Mouse (Mus musculus) testis, adult 2 months (tissue): Measurements from ENCODE around the gene Cpsf6. TPM values are rescaled to one million over a fixed set of nuclear protein-coding genes. Genes with fewer than 3 reads are reported as not detected.
A peak's percentile ranks its signal among the peaks of the same experiment; 100 is the strongest.
"Not testable (repeated sequence)": the region's sequence is repeated elsewhere in the genome, so short reads cannot be mapped to it uniquely, and the experiment has no call there.

ENCODE experiments used
- H3K27ac ChIP-seq: fragments of 200-500 bp; 2 replicates; pipeline ENCODE4 v1.5.1; 2012; ENCODE audit warnings: low read depth, low read length; ENCODE audit not compliant: control insufficient read depth, insufficient read depth
- H3K27me3 ChIP-seq: fragments of 200-500 bp; 2 replicates; pipeline ENCODE4 v1.6.1; 2012; ENCODE audit warnings: mild to moderate bottlenecking, low read length, moderate library complexity; ENCODE audit not compliant: control insufficient read depth, insufficient read depth
- H3K36me3 ChIP-seq: fragments of 200-500 bp; 2 replicates; pipeline ENCODE4 v1.6.1; 2012; ENCODE audit warnings: mild to moderate bottlenecking, low read length; ENCODE audit not compliant: control insufficient read depth, insufficient read depth
- H3K4me1 ChIP-seq: fragments of 200-500 bp; 2 replicates; pipeline ENCODE4 v1.6.1; 2012; ENCODE audit warnings: low read length; ENCODE audit not compliant: control insufficient read depth, insufficient read depth
- H3K4me3 ChIP-seq: fragments of 200-500 bp; 2 replicates; pipeline ENCODE4 v1.5.1; 2012; ENCODE audit warnings: low read depth, mild to moderate bottlenecking, low read length, moderate library complexity, mixed read lengths; ENCODE audit not compliant: control insufficient read depth
- CTCF ChIP-seq: fragments of 200-500 bp; IDR thresholded peaks from 2 replicates; pipeline ENCODE4 v1.5.1; 2012; ENCODE audit warnings: low read depth, mild to moderate bottlenecking, inconsistent platforms, low read length, moderate library complexity; ENCODE audit not compliant: control insufficient read depth, insufficient read depth, insufficient replicate concordance
- POLR2A ChIP-seq: fragments of 200-500 bp; IDR thresholded peaks from 2 replicates; pipeline ENCODE4 v1.6.1; 2012; ENCODE audit warnings: low read depth, mild to moderate bottlenecking, inconsistent platforms, low read length, moderate library complexity; ENCODE audit not compliant: control insufficient read depth
- polyA plus RNA-seq: library from polyadenylated mRNA; depleted of rRNA; stranded (reverse); fragments of >200 nt; gene quantifications from 2 replicates; pipeline ENCODE4 v1.2.3, GENCODE M21; 2012

The Cpsf6 gene
- polyA plus RNA-seq, 1 experiment, result 26.7 TPM

- Histone ChIP-seq H3K4me3 (no peak overlapping the region), H3K27me3 (no peaks in the 10 kb centered on the region), H3K36me3 (no peaks in the 10 kb centered on the region), H3K4me1 (peaks cover 7% of the 10 kb centered on the region), H3K27ac (no peak overlapping the region)
- TF ChIP-seq POLR2A, result no peak
- TF ChIP-seq CTCF, result no peak
Observed at GRCm38 (mm10) chr10:117395801-117396200, 16.0 kb upstream of the Cpsf6 start.

DNA sequence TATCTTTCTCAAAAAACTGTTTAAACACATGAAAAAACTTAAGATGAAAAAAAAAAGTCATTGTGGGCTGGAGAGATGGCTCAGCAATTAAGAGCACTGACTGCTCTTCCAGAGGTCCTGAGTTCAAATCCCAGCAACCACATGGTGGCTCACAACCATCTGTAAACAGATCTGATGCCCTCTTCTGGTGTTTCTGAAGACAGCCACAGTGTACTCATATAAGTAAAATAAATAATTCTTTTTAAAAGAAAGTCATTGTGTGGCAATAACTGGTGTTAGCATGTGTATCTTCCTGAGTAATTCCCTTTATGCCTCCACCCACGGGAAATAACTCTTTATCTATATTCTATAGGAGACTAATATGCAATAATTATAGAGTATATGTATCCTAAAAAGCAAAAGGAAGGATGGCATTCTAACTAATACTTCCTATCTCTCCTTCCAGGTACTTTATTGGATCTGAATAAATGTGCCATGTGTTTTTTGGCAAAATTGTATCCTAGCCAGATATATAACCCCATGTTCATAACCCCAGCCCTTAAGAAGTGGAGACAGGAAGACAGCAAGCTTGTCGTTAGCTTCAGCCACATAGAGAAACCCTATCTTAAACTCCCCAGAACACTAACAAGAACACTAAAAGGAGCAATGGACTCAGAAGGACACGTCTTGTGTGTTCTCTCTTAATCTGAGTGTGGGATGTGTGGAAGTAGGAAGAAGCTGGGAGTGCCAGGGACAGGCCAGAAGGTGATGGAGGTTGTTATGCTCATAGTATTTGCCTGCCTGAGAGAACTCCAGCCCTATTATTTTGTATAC, 15.1 kb upstream of the Cpsf6 start:
- no peak overlapping the region for H3K4me3 ChIP-seq
- peaks cover 13% of the 10 kb centered on the region for H3K4me1 ChIP-seq
- H3K27me3 ChIP-seq, result no peaks in the 10 kb centered on the region
- no peak overlapping the region for H3K27ac ChIP-seq
- no peak for TF ChIP-seq POLR2A
- no peak for TF ChIP-seq CTCF
- no peaks in the 10 kb centered on the region for H3K36me3 ChIP-seq

GRCm38 (mm10) chr10:117393891-117394395, 14.1 kb upstream of the Cpsf6 start:
- Histone ChIP-seq H3K4me1 (peaks cover 16% of the 10 kb centered on the region), H3K27ac (no peak overlapping the region), H3K27me3 (no peaks in the 10 kb centered on the region), H3K36me3 (no peaks in the 10 kb centered on the region), H3K4me3 (no peak overlapping the region)
- TF ChIP-seq POLR2A (no peak), CTCF (no peak)

DNA sequence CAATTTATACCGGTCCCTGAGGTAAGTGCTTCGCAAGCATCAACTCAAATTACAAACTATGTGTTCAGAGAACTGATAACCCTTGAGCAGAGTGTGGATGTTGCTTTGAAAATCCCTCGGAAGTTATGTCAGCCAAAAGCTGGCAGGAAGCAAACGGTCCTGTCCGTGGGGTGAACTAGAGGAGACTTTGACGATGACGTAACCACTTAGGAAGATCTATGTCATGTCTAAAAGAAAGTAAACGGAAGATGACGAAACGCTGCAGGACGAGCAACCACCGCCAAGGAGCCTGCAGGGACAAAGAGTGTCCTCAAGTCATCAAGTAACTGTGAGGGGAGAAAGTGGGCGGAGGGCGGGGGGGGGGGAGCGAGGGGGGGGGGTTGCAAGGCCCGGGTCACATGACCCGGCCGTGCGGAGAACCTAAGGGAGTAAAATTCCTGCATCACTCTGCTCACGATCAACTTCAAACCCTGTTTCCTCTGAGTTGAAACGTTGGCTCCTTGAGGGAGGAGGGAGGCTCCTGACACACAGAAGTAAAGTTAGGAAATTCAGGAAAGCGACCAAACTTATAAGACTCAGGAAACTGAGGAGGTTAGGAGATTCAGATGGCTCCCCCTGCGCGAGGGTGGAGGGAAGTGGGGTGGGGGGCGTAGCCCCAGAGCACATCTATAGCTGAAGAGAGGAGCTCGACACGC, 13.5 kb upstream of the Cpsf6 start:
- Histone ChIP-seq H3K27ac (no peak overlapping the region), H3K4me1 (peaks cover 16% of the 10 kb centered on the region), H3K36me3 (no peaks in the 10 kb centered on the region), H3K4me3 (peak overlapping the region; percentile 61), H3K27me3 (no peaks in the 10 kb centered on the region)
- TF ChIP-seq CTCF, result no peak
- TF ChIP-seq POLR2A, result no peak

DNA sequence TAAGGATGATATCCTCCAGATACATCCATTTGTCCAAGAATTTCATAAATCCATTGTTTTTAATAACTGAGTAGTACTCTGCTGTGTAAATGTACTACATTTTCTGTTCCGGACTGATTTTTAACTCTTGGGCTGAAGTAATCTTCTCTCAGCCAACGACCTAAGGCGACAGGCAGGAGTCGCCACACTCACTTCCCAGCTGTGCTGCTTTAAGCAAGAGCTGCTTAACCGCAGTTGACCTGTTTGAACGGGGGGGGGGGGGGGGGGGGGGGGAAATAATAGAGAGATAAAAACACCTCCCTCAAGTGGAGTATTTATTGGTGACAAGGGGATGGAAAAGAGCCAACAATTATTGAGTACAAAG, 13.0 kb upstream of the Cpsf6 start:
- peaks cover 16% of the 10 kb centered on the region for H3K4me1 ChIP-seq
- no peak overlapping the region; the same call in 1 of the 2 replicates for H3K4me3 ChIP-seq
- TF ChIP-seq POLR2A (no peak), CTCF (no peak)
- no peak overlapping the region for H3K27ac ChIP-seq
- no peaks in the 10 kb centered on the region for H3K36me3 ChIP-seq
- no peaks in the 10 kb centered on the region for H3K27me3 ChIP-seq

DNA sequence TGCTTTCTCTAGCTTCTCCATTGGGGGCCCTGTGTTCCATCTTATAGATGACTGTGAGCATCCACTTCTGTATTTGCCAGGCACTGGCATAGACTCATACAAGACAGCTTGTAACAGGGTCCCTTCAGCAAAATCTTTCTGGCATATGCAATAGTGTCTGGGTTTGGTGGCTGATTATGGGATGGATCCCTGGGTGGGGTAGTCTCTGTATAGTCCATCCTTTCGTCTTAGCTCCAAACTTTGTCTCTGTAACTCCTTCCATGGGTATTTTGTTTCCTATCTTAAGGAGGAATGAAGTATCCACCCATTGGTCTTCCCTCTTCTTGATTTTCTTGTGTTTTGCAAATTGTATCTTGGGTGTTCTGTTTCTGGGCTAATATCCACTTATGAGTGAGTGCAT, 12.6 kb upstream of the Cpsf6 start:
- H3K4me1 ChIP-seq, result peaks cover 16% of the 10 kb centered on the region
- not testable (repeated sequence) for H3K36me3 ChIP-seq, H3K4me3 ChIP-seq

GRCm38 (mm10) chr10:117391801-117392200, 12.0 kb upstream of the Cpsf6 start:
- TF ChIP-seq CTCF (no peak), POLR2A (no peak)

More for the DNA sequence above, 12.6 kb upstream of the Cpsf6 start:
- not testable (repeated sequence) for H3K27ac ChIP-seq, H3K27me3 ChIP-seq

More at GRCm38 (mm10) chr10:117391801-117392200, 12.0 kb upstream of the Cpsf6 start:
- Histone ChIP-seq H3K36me3 (no peaks in the 10 kb centered on the region), H3K27me3 (no peaks in the 10 kb centered on the region), H3K4me3 (no peak overlapping the region), H3K4me1 (peaks cover 16% of the 10 kb centered on the region), H3K27ac (no peak overlapping the region)
